Mouse (Mus musculus) CH12.LX (cell line): ENCODE data around the gene Spata6. TPM values are rescaled to one million over a fixed set of nuclear protein-coding genes. Genes with fewer than 3 reads are reported as not detected.

ENCODE experiments used
- DNase-seq: peaks from one replicate; pipeline ENCODE4 v3.0.0-alpha.2; 2013; ENCODE audit errors: extremely low read depth
- H3K27ac ChIP-seq: 2 replicates; pipeline ENCODE4 v1.5.1; 2012; ENCODE audit warnings: low read depth, mild to moderate bottlenecking, control low read depth, moderate library complexity; ENCODE audit not compliant: insufficient read depth
- H3K27me3 ChIP-seq: replicated peaks from 2 replicates; pipeline ENCODE3; 2012; ENCODE audit warnings: inconsistent platforms
- H3K36me3 ChIP-seq, 2 experiments: replicated peaks in 1 of 2; 2 replicates each; pipeline versions ENCODE3 to v1.6.1; 2012; ENCODE audit warnings: inconsistent platforms in 1 of 2, low read length in 1 of 2, mild to moderate bottlenecking in 1 of 2, mixed read lengths in 1 of 2, moderate library complexity in 1 of 2; ENCODE audit not compliant: control insufficient read depth in 1 of 2, insufficient read depth in 1 of 2
- H3K4me1 ChIP-seq, 2 experiments: 2 replicates each; pipeline ENCODE4 v1.6.1; 2012; ENCODE audit warnings: inconsistent platforms in 1 of 2, moderate library complexity in 1 of 2; ENCODE audit not compliant: insufficient read depth in 2 of 2, control insufficient read depth in 1 of 2
- H3K4me2 ChIP-seq: 2 replicates; pipeline ENCODE4 v1.6.1; 2012; ENCODE audit warnings: low read depth, mild to moderate bottlenecking, control low read depth; ENCODE audit not compliant: poor library complexity, insufficient read depth, severe bottlenecking
- H3K4me3 ChIP-seq, 3 experiments: fragments of 150-350 bp in 1 of 3; sonication (generic) in 1 of 3; replicated peaks in 1 of 3; 2 replicates each; pipeline versions ENCODE3 to v1.5.1; 2011 to 2012; ENCODE audit warnings: low read depth in 2 of 3, low read length in 2 of 3, mild to moderate bottlenecking in 2 of 3, moderate library complexity in 2 of 3, control low read depth in 1 of 3, improper control_type of control experiment in 1 of 3, inconsistent platforms in 1 of 3, mixed read lengths in 1 of 3; ENCODE audit not compliant: poor library complexity in 1 of 3
- H3K79me2 ChIP-seq: replicated peaks from 2 replicates; pipeline ENCODE4 v1.6.1; 2012; ENCODE audit warnings: mild to moderate bottlenecking, moderate library complexity; ENCODE audit not compliant: control insufficient read depth, poor library complexity, insufficient read depth, severe bottlenecking; ENCODE audit errors: extremely low read depth
- H3K9ac ChIP-seq: 2 replicates; pipeline ENCODE4 v1.6.1; 2012; ENCODE audit warnings: low read depth, mild to moderate bottlenecking, control low read depth, moderate library complexity; ENCODE audit not compliant: insufficient read depth
- H3K9me3 ChIP-seq: replicated peaks from 2 replicates; pipeline ENCODE3; 2012; ENCODE audit warnings: low read length, inconsistent platforms, mixed read lengths
- ETS1 ChIP-seq: conservative IDR thresholded peaks from 2 replicates; pipeline ENCODE4 v1.6.1; 2012; ENCODE audit warnings: low read depth, mild to moderate bottlenecking, inconsistent platforms, low read length, improper control_type of control experiment, moderate library complexity
- IRF4 ChIP-seq: IDR thresholded peaks from 2 replicates; pipeline ENCODE4 v1.6.1; 2014; ENCODE audit warnings: low read depth, mild to moderate bottlenecking, inconsistent platforms, low read length, improper control_type of control experiment
- KAT2A ChIP-seq: IDR thresholded peaks from 2 replicates; pipeline ENCODE4 v1.6.1; 2012; ENCODE audit warnings: low read length, improper control_type of control experiment, inconsistent platforms; ENCODE audit not compliant: insufficient replicate concordance
- MAFK ChIP-seq: IDR thresholded peaks from 2 replicates; pipeline ENCODE4 v1.6.1; 2011; ENCODE audit warnings: low read length, improper control_type of control experiment; ENCODE audit not compliant: insufficient replicate concordance
- MAZ ChIP-seq: IDR thresholded peaks from 2 replicates; pipeline ENCODE4 v1.6.1; 2012; ENCODE audit warnings: low read depth, mild to moderate bottlenecking, inconsistent platforms, low read length, improper control_type of control experiment, moderate library complexity
- MEF2A ChIP-seq: IDR thresholded peaks from 2 replicates; pipeline ENCODE4 v1.6.1; 2014; ENCODE audit warnings: low read depth, mild to moderate bottlenecking, inconsistent platforms, low read length, improper control_type of control experiment, borderline replicate concordance
- MXI1 ChIP-seq: IDR thresholded peaks from 2 replicates; pipeline ENCODE4 v1.6.1; 2011; ENCODE audit warnings: mild to moderate bottlenecking, low read depth, low read length, improper control_type of control experiment
- NELFE ChIP-seq: IDR thresholded peaks from 2 replicates; pipeline ENCODE4 v1.6.1; 2011; ENCODE audit warnings: low read depth, low read length, improper control_type of control experiment
- NRF1 ChIP-seq: IDR thresholded peaks from 2 replicates; pipeline ENCODE4 v1.6.1; 2014; ENCODE audit warnings: low read depth, mild to moderate bottlenecking, inconsistent platforms, low read length, improper control_type of control experiment, moderate library complexity
- POLR2A ChIP-seq: IDR thresholded peaks from 2 replicates; pipeline ENCODE4 v1.6.1; 2011; ENCODE audit warnings: low read depth, mild to moderate bottlenecking, improper control_type of control experiment, low read length
- RCOR1 ChIP-seq: conservative IDR thresholded peaks from 2 replicates; pipeline ENCODE4 v1.6.1; 2012; ENCODE audit warnings: low read depth, mild to moderate bottlenecking, inconsistent platforms, low read length, improper control_type of control experiment
- SIN3A ChIP-seq: IDR thresholded peaks from 2 replicates; pipeline ENCODE4 v1.6.1; 2012; ENCODE audit warnings: low read length, improper control_type of control experiment, inconsistent platforms
- TBP ChIP-seq: conservative IDR thresholded peaks from 2 replicates; pipeline ENCODE4 v1.6.1; 2011; ENCODE audit warnings: low read depth, low read length, improper control_type of control experiment
- UBTF ChIP-seq: IDR thresholded peaks from 2 replicates; pipeline ENCODE4 v1.6.1; 2012; ENCODE audit warnings: low read depth, mild to moderate bottlenecking, inconsistent platforms, low read length, improper control_type of control experiment, moderate library complexity
- ZNF384 ChIP-seq: IDR thresholded peaks from 2 replicates; pipeline ENCODE4 v1.6.1; 2012; ENCODE audit warnings: low read depth, low read length, improper control_type of control experiment, inconsistent platforms
- dilution Hi-C: fragments of 300-500 bp; cut with MboI; formaldehyde crosslinking; loops from 2 replicates; pipeline ENCODE4 v1.14.3; 2020; ENCODE audit warnings: low sequenced_read_pairs; ENCODE audit not compliant: extremely low pct_unique_long_range_greater_than_20kb, extremely low pct_ligation_motif_present
- in situ Hi-C: fragments of 300-500 bp; cut with MboI; formaldehyde crosslinking; loops from 3 replicates; pipeline ENCODE4 v1.14.3; 2019; ENCODE audit warnings: low sequenced_read_pairs, low pct_ligation_motif_present, low pct_unique_long_range_greater_than_20kb, mixed read lengths
- polyA plus RNA-seq: library from polyadenylated mRNA; unstranded; fragments of >175 nt; gene quantifications from 2 replicates; pipeline ENCODE4 v1.2.1, GENCODE M21; 2012; ENCODE audit warnings: low read depth; ENCODE audit not compliant: insufficient read length
- total RNA-seq, 2 experiments: library from RNA; depleted of rRNA; stranded (reverse); fragments of 300-350 nt in 1 of 2; fragments of >200 nt in 1 of 2; gene quantifications; 2 replicates each; pipeline ENCODE4 v1.2.3; 2012 to 2014

The Spata6 gene
- total and polyA plus RNA-seq, 3 experiments = 4.2 to 12.9 (median 11.1) TPM

DNA sequence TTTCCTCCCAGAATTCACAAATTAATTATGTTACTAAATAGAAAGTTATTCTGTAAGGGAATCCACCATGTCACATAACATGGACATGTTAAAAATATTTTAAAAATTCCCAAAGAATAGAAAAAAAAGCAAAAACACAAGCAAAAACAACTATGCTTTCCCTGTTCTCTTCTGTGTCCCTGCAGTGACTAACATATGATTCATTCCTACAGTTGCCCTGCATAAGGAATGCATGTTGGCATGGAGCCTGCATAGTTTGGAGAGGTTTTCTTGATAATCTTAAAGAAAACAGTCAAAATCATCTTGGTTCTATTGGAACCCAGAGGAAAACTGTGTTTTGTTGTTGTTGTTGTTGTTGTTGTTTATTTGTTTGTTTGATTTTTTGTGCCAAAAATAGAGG lies 132.8 kb downstream of the Spata6 start:
- DNase-seq = no peak
- Histone ChIP-seq H3K4me2 (no peak overlapping the region), H3K27me3 (no peaks in the 10 kb centered on the region), H3K27ac (no peak overlapping the region), H3K4me1 (peaks cover 0 to 6% of the 10 kb centered on the region in 2 experiments; a peak in 2 of 4 replicates), H3K36me3 (no peaks in the 10 kb centered on the region), H3K79me2 (no peaks in the 10 kb centered on the region), H3K9ac (no peak overlapping the region), H3K4me3 (no peak overlapping the region), H3K9me3 (no peaks in the 10 kb centered on the region)
- dilution Hi-C loops = no loop called here
- TF ChIP-seq TBP (no peak), MAFK (no peak), MAZ (no peak), UBTF (no peak), POLR2A (no peak), SIN3A (no peak), RCOR1 (no peak), MEF2A (no peak), ETS1 (no peak), NELFE (no peak)
- in situ Hi-C loops = no loop called here

GRCm38 (mm10) chr4:111866701-111867100 lies 146.9 kb downstream of the Spata6 start:
- Histone ChIP-seq H3K9me3 (no peaks in the 10 kb centered on the region), H3K27me3 (no peaks in the 10 kb centered on the region), H3K4me1 (peaks cover 0 to 34% of the 10 kb centered on the region in 2 experiments; a peak in 2 of 4 replicates), H3K4me2 (no peak overlapping the region), H3K27ac (no peak overlapping the region), H3K9ac (no peak overlapping the region), H3K79me2 (no peaks in the 10 kb centered on the region), H3K36me3 (no peaks in the 10 kb centered on the region), H3K4me3 (no peak overlapping the region)
- in situ Hi-C loops = no loop called here
- TF ChIP-seq NRF1 (no peak), ZNF384 (no peak), ETS1 (no peak), MXI1 (no peak), IRF4 (no peak), KAT2A (no peak), RCOR1 (no peak)
- no peak for DNase-seq
- dilution Hi-C loops = no loop called here
